Mouse (Mus musculus) embryonic fibroblast, embryonic 13.5 days (primary cell): ENCODE data around the gene Tapbpl.

ENCODE experiments used
- CTCF ChIP-seq: IDR thresholded peaks from 2 replicates; pipeline ENCODE4 v1.5.1; 2011; ENCODE audit warnings: mild to moderate bottlenecking, control low read depth, low read length, moderate library complexity, borderline replicate concordance; ENCODE audit not compliant: insufficient read depth
- POLR2A ChIP-seq: IDR thresholded peaks from 2 replicates; pipeline ENCODE4 v1.6.1; 2011; ENCODE audit warnings: low read depth, mild to moderate bottlenecking, control low read depth, low read length, moderate library complexity

DNA sequence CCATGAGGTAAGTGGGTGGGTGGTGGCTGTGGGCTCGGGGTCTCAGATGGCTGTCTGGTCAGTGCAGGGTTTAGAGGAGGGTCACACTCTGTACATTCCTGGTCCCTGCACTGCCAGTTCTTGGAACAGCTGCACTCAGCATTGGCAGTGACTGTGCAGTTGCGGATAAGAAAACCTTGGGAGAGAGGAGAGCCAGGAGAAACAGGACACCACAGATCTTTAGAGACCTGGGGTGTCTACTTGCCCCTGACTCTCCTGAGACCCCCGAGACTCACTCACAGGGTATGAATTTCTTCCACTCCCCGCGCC lies 2.8 kb upstream of the Tapbpl start:
- TF ChIP-seq CTCF (no peak), POLR2A (no peak)
